Mouse (Mus musculus): ENCODE data around the gene Nova2.

- no peak for TF ChIP-seq EP300 (IDR thresholded peaks at IDR 0.05)
- TF ChIP-seq CTCF (IDR thresholded peaks at IDR 0.05), result no peak
Measured at GRCm38 (mm10) chr7:18923267-18923666, 2.4 kb upstream of the Nova2 start.
